Mouse (Mus musculus) bone marrow, adult 2 months (tissue): ENCODE results near the gene 2810459M11Rik.

Experiments used
- CTCF ChIP-seq: fragments of 200-500 bp; IDR thresholded peaks from 2 replicates; pipeline ENCODE4 v1.5.1; 2011; ENCODE audit warnings: low read length, control low read depth; ENCODE audit not compliant: control insufficient read depth, insufficient read depth
- POLR2A ChIP-seq: fragments of 200-500 bp; IDR thresholded peaks from 2 replicates; pipeline ENCODE4 v1.6.1; 2011; ENCODE audit warnings: low read depth, mild to moderate bottlenecking, control low read depth, low read length, borderline replicate concordance; ENCODE audit not compliant: control insufficient read depth

DNA sequence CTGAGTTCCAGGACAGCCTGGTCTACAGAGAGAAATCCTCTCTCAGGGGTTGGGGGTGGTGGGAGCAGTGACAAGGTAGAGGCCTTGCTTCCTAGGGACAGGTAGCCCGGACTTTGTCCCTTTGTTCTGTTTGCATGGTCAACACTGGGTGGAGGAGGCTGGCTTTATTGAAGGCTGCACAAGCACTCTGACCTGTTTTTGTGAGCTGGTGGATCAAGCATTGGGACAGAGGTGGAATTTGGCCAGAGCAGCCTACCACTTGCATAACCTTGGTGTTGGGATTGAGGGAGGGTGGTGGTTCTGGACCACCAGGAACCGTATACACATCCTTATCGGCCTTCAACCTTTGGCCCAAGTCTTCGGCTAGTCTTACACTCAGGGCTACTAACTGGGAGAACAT is 10.6 kb downstream of the 2810459M11Rik start:
- TF ChIP-seq POLR2A (no peak), CTCF (no peak)
